Mouse (Mus musculus): ENCODE results near the gene Fyco1. TPM values are rescaled to one million over a fixed set of nuclear protein-coding genes. Genes with fewer than 3 reads are reported as not detected.

The Fyco1 gene
- polyA plus RNA-seq, 1 experiment from 2014 or later: 4.3 TPM

DNA sequence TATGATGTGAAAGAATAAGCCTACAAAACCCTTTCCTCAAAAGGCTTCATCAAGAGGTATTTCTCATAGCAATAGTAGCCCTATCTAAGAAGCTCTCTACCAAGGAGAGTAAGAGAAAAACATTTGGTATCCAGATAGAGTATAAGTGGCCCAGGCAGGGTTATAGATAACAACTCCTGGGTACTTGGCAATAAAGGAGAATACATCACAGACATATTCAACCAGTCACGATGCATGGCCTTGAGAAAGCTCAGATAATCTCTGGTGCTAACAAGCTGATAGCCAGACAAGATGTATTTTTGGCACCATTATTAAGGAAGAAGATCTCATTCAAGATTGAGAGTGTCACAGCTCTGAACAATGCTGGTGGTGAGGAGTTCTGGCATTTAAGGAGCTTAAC is 5.2 kb downstream of the Fyco1 start:
- H3K4me3 ChIP-seq (ENCODE audit: low read depth, low read length): no peak overlapping the region
- no peak overlapping the region for H3K4me2 ChIP-seq (ENCODE audit: low read depth, low read length)
- H3K4me1 ChIP-seq (ENCODE audit: insufficient read depth): peaks cover 29% of the 10 kb centered on the region
- no peak overlapping the region for H3K9ac ChIP-seq (replicated peaks)
- H3K27me3 ChIP-seq (ENCODE audit: insufficient read depth, low read length): no peaks in the 10 kb centered on the region
- H3K36me3 ChIP-seq (replicated peaks; ENCODE audit: insufficient read depth, low read length): peaks cover 11% of the 10 kb centered on the region
- no peak overlapping the region for H3K27ac ChIP-seq (ENCODE audit: low read depth)
- ATAC-seq (no peak), DNase-seq (no peak)
- TF ChIP-seq EP300 (IDR thresholded peaks at IDR 0.05; ENCODE audit: low read depth) (peak; percentile 63; the same call in 1 of the 2 replicates), CTCF (IDR thresholded peaks at IDR 0.05; ENCODE audit: low read depth) (no peak)
- 65% methylated on average over 1 of the region's 1 CpGs for WGBS (ENCODE audit: insufficient replicate concordance)
- no peaks in the 10 kb centered on the region for H3K9me3 ChIP-seq (ENCODE audit: low read length)

DNA sequence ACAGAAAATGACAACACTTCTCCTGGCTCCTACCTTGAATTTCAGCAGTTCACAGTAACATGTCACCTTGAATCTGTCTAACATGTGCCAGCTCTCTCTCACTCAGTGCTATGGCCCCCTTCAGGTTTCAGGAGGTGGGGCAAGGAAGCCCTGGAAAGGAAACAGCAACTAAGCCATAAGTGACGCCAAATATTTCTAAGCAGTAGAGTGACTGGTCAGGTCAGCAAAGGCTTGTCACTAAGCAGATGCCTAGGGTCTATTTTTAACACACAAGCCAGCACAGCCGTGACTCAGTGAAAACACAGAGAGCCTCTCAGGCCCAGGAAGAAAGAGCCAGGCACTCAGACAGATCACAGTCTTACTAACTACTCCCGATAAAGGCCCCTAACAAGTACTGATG is 6.6 kb downstream of the Fyco1 start:
- DNase-seq: peak; percentile 24
- ATAC-seq: peak; percentile 74
- H3K27me3 ChIP-seq (ENCODE audit: insufficient read depth, low read length): no peaks in the 10 kb centered on the region
- peak overlapping the region; percentile 37; the same call in 1 of the 2 replicates for H3K27ac ChIP-seq (ENCODE audit: low read depth)
- WGBS (ENCODE audit: insufficient replicate concordance): 40% methylated on average over 3 of the region's 3 CpGs
- TF ChIP-seq EP300 (IDR thresholded peaks at IDR 0.05; ENCODE audit: low read depth): no peak
- peak; percentile 43 for TF ChIP-seq CTCF (IDR thresholded peaks at IDR 0.05; ENCODE audit: low read depth)
- no peak overlapping the region for H3K9ac ChIP-seq (replicated peaks)
- no peak overlapping the region for H3K4me3 ChIP-seq (ENCODE audit: low read depth, low read length)
- no peaks in the 10 kb centered on the region for H3K9me3 ChIP-seq (ENCODE audit: low read length)
- H3K4me1 ChIP-seq (ENCODE audit: insufficient read depth): peaks cover 27% of the 10 kb centered on the region
- no peak overlapping the region for H3K4me2 ChIP-seq (ENCODE audit: low read depth, low read length)
- H3K36me3 ChIP-seq (replicated peaks; ENCODE audit: insufficient read depth, low read length): peaks cover 14% of the 10 kb centered on the region

GRCm38 (mm10) chr9:123844468-123844867 is 7.2 kb downstream of the Fyco1 start:
- no peak for DNase-seq
- H3K27me3 ChIP-seq (ENCODE audit: insufficient read depth, low read length): no peaks in the 10 kb centered on the region
- peaks cover 21% of the 10 kb centered on the region for H3K4me1 ChIP-seq (ENCODE audit: insufficient read depth)
- H3K4me2 ChIP-seq (ENCODE audit: low read depth, low read length): no peak overlapping the region
- no peak overlapping the region for H3K4me3 ChIP-seq (ENCODE audit: low read depth, low read length)
- H3K9ac ChIP-seq (replicated peaks): no peak overlapping the region
- no peaks in the 10 kb centered on the region for H3K9me3 ChIP-seq (ENCODE audit: low read length)
- ATAC-seq: no peak
- no peak for TF ChIP-seq EP300 (IDR thresholded peaks at IDR 0.05; ENCODE audit: low read depth)
- WGBS (ENCODE audit: insufficient replicate concordance): 72% methylated on average over 3 of the region's 3 CpGs
- 0 out of 2 replicates have a peak overlapping the region, but pooled peaks have one; percentile 37 for H3K27ac ChIP-seq (ENCODE audit: low read depth)
- peaks cover 21% of the 10 kb centered on the region for H3K36me3 ChIP-seq (replicated peaks; ENCODE audit: insufficient read depth, low read length)

DNA sequence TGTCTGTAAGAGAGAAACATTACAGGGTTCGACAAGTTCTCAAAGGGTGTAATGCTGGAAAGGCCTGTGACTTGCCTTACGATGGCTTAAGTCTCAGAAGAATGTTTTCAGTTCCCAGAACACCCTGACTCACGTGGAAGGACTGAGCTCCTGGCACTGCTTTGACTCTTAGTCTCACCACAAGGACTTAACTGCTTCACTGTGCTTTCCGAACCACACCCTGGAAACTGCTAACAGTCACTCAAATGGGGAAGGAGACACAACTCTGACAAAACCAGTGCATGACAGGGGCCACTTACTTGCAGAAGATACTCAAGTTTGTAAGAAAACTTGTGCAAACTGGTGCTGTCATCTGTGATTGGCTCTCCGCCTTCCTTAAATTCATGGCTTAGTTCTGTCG is 11.5 kb downstream of the Fyco1 start:
- ATAC-seq (peak; percentile 23), DNase-seq (no peak)
- Histone ChIP-seq H3K9me3 (ENCODE audit: low read length) (no peaks in the 10 kb centered on the region), H3K27me3 (ENCODE audit: insufficient read depth, low read length) (no peaks in the 10 kb centered on the region), H3K4me2 (ENCODE audit: low read depth, low read length) (no peak overlapping the region), H3K4me3 (ENCODE audit: low read depth, low read length) (no peak overlapping the region), H3K36me3 (replicated peaks; ENCODE audit: insufficient read depth, low read length) (peaks cover 62% of the 10 kb centered on the region), H3K4me1 (ENCODE audit: insufficient read depth) (peaks cover 8% of the 10 kb centered on the region), H3K9ac (replicated peaks) (no peak overlapping the region), H3K27ac (ENCODE audit: low read depth) (no peak overlapping the region)
- TF ChIP-seq EP300 (IDR thresholded peaks at IDR 0.05; ENCODE audit: low read depth): no peak
- TF ChIP-seq CTCF (IDR thresholded peaks at IDR 0.05; ENCODE audit: low read depth): no peak
- WGBS (ENCODE audit: insufficient replicate concordance): 76% methylated on average over 6 of the region's 6 CpGs

GRCm38 (mm10) chr9:123835851-123836250 is 15.8 kb downstream of the Fyco1 start:
- no peaks in the 10 kb centered on the region for H3K9me3 ChIP-seq (ENCODE audit: low read length)
- no peak for DNase-seq
- WGBS (ENCODE audit: insufficient replicate concordance): 82% methylated on average over 3 of the region's 3 CpGs
- no peak for ATAC-seq
- H3K36me3 ChIP-seq (replicated peaks; ENCODE audit: insufficient read depth, low read length): peaks cover 69% of the 10 kb centered on the region
- no peak overlapping the region for H3K4me3 ChIP-seq (ENCODE audit: low read depth, low read length)
- H3K9ac ChIP-seq (replicated peaks): no peak overlapping the region
- TF ChIP-seq EP300 (IDR thresholded peaks at IDR 0.05; ENCODE audit: low read depth): no peak
- no peak for TF ChIP-seq CTCF (IDR thresholded peaks at IDR 0.05; ENCODE audit: low read depth)
- H3K4me1 ChIP-seq (ENCODE audit: insufficient read depth): no peaks in the 10 kb centered on the region
- no peak overlapping the region for H3K4me2 ChIP-seq (ENCODE audit: low read depth, low read length)
- no peak overlapping the region for H3K27ac ChIP-seq (ENCODE audit: low read depth)
- no peaks in the 10 kb centered on the region for H3K27me3 ChIP-seq (ENCODE audit: insufficient read depth, low read length)

- Histone ChIP-seq H3K9me3 (ENCODE audit: low read length) (no peaks in the 10 kb centered on the region), H3K9ac (replicated peaks) (no peak overlapping the region), H3K4me2 (ENCODE audit: low read depth, low read length) (no peak overlapping the region), H3K27ac (ENCODE audit: low read depth) (no peak overlapping the region), H3K36me3 (replicated peaks; ENCODE audit: insufficient read depth, low read length) (peaks cover 66% of the 10 kb centered on the region), H3K4me3 (ENCODE audit: low read depth, low read length) (no peak overlapping the region), H3K27me3 (ENCODE audit: insufficient read depth, low read length) (no peaks in the 10 kb centered on the region), H3K4me1 (ENCODE audit: insufficient read depth) (no peaks in the 10 kb centered on the region)
- no peak for DNase-seq
- no peak for ATAC-seq
- 93% methylated on average over 4 of the region's 4 CpGs for WGBS (ENCODE audit: insufficient replicate concordance)
- no peak for TF ChIP-seq EP300 (IDR thresholded peaks at IDR 0.05; ENCODE audit: low read depth)
- no peak for TF ChIP-seq CTCF (IDR thresholded peaks at IDR 0.05; ENCODE audit: low read depth)
These were observed 22.8 kb downstream of the Fyco1 start for GRCm38 (mm10) chr9:123828916-123829315.

- no peak for ATAC-seq
- TF ChIP-seq CTCF (IDR thresholded peaks at IDR 0.05; ENCODE audit: low read depth): no peak
- TF ChIP-seq EP300 (IDR thresholded peaks at IDR 0.05; ENCODE audit: low read depth): no peak
These were observed 25.1 kb downstream of the Fyco1 start for GRCm38 (mm10) chr9:123826631-123827030.

More at GRCm38 (mm10) chr9:123826631-123827030, 25.1 kb downstream of the Fyco1 start:
- WGBS (ENCODE audit: insufficient replicate concordance): 75% methylated on average over 3 of the region's 3 CpGs
- no peak overlapping the region for H3K9ac ChIP-seq (replicated peaks)
- H3K9me3 ChIP-seq (ENCODE audit: low read length): no peaks in the 10 kb centered on the region
- no peak overlapping the region for H3K4me2 ChIP-seq (ENCODE audit: low read depth, low read length)
- no peaks in the 10 kb centered on the region for H3K4me1 ChIP-seq (ENCODE audit: insufficient read depth)
- no peak overlapping the region for H3K27ac ChIP-seq (ENCODE audit: low read depth)
- H3K27me3 ChIP-seq (ENCODE audit: insufficient read depth, low read length): no peaks in the 10 kb centered on the region
- DNase-seq: no peak
- H3K36me3 ChIP-seq (replicated peaks; ENCODE audit: insufficient read depth, low read length): peaks cover 84% of the 10 kb centered on the region
- H3K4me3 ChIP-seq (ENCODE audit: low read depth, low read length): no peak overlapping the region

Measured in liver, postnatal 0 days (tissue).